Mouse (Mus musculus): ENCODE measurements around the gene Pik3ca.

- no peak for TF ChIP-seq CTCF (IDR thresholded peaks at IDR 0.05; ENCODE audit: borderline replicate concordance, insufficient read depth, low read length)
- TF ChIP-seq POLR2A (IDR thresholded peaks at IDR 0.05; ENCODE audit: low read depth, low read length), result no peak
Observed at GRCm38 (mm10) chr3:32506366-32507225, 109.1 kb downstream of the Pik3ca start.

Measured in embryonic fibroblast, embryonic 13.5 days (primary cell).